8 mouse cellular contexts compared by ENCODE assay signal in genomic region chr7:44246984-44247470, GRCm38 (mm10). TPM values are rescaled to one million over a fixed set of nuclear protein-coding genes. Genes with fewer than 3 reads are reported as not detected.
DNase-seq lines count a peak whose midpoint lies in the region; ATAC-seq and TF ChIP-seq lines count a peak whose summit lies in the region.

No protein-coding gene starts in this region.

- H3K9ac ChIP-seq in heart, embryonic 12.5 days: peak overlapping the region; percentile 92
- peak overlapping the region; percentile 94 for H3K9ac ChIP-seq in midbrain, embryonic 14.5 days (replicated peaks; ENCODE audit: low read length)

- H3K4me2 ChIP-seq in heart, embryonic 12.5 days: peak overlapping the region; percentile 81
- H3K4me2 ChIP-seq in midbrain, embryonic 14.5 days (ENCODE audit: low read length): peak overlapping the region; percentile 79

- H3K4me3 ChIP-seq in heart, embryonic 10.5 days: peak overlapping the region; percentile 97
- H3K4me3 ChIP-seq in E14TG2a.4 (replicated peaks; ENCODE audit: low read length): peak overlapping the region; percentile 99
- peak overlapping the region; percentile 89 for H3K4me3 ChIP-seq in heart, embryonic 12.5 days
- peak overlapping the region; percentile 77 for H3K4me3 ChIP-seq in limb, embryonic 10.5 days
- H3K4me3 ChIP-seq in midbrain, embryonic 14.5 days (replicated peaks; ENCODE audit: low read depth, low read length): peak overlapping the region; percentile 91

- WGBS in heart, embryonic 10.5 days: 0% methylated on average over 23 of the region's 23 CpGs
- under 1% methylated on average over 22 of the region's 23 CpGs for WGBS in heart, embryonic 12.5 days
- 0% methylated on average over 23 of the region's 23 CpGs for WGBS in limb, embryonic 10.5 days
- under 1% methylated on average over 22 of the region's 23 CpGs for WGBS in midbrain, embryonic 14.5 days

- H3K4me1 ChIP-seq in heart, embryonic 10.5 days: peaks cover 11% of the 10 kb centered on the region
- H3K4me1 ChIP-seq in E14TG2a.4 (replicated peaks; ENCODE audit: low read depth, low read length): peaks cover 43% of the 10 kb centered on the region
- H3K4me1 ChIP-seq in heart, embryonic 12.5 days (replicated peaks): peaks cover 28% of the 10 kb centered on the region
- H3K4me1 ChIP-seq in limb, embryonic 10.5 days: peaks cover 20% of the 10 kb centered on the region
- H3K4me1 ChIP-seq in midbrain, embryonic 14.5 days (ENCODE audit: control insufficient read depth, insufficient read depth, low read length): peaks cover 13% of the 10 kb centered on the region

- no peaks in the 10 kb centered on the region for H3K27me3 ChIP-seq in heart, embryonic 10.5 days (ENCODE audit: insufficient read depth, poor library complexity, severe bottlenecking)
- H3K27me3 ChIP-seq in E14TG2a.4 (ENCODE audit: insufficient read depth, low read length): no peaks in the 10 kb centered on the region
- H3K27me3 ChIP-seq in heart, embryonic 12.5 days (replicated peaks): no peaks in the 10 kb centered on the region
- no peaks in the 10 kb centered on the region for H3K27me3 ChIP-seq in limb, embryonic 10.5 days (ENCODE audit: low read depth, poor library complexity, severe bottlenecking)
- H3K27me3 ChIP-seq in midbrain, embryonic 14.5 days (ENCODE audit: control insufficient read depth, insufficient read depth, low read length): no peaks in the 10 kb centered on the region

- DNase-seq in heart, embryonic 10.5 days (ENCODE audit: low spot score): peak; percentile 82
- no peak for DNase-seq in heart, postnatal 4 days
- DNase-seq in limb, embryonic 10.5 days (ENCODE audit: low spot score): peak; percentile 68
- peak; percentile 79 for DNase-seq in midbrain, embryonic 14.5 days
- peak; percentile 65 for DNase-seq in thymus, postnatal 0 days (ENCODE audit: low spot score)

- no peak for TF ChIP-seq CTCF in E14TG2a.4 (conservative IDR thresholded peaks at IDR 0.05; ENCODE audit: low read length)

- H3K9me3 ChIP-seq in heart, embryonic 10.5 days: no peaks in the 10 kb centered on the region
- H3K9me3 ChIP-seq in E14TG2a.4 (ENCODE audit: low read length): peaks cover 9% of the 10 kb centered on the region
- 0 out of 2 replicates have a peak, but pooled peaks cover 3% of the 10 kb centered on the region for H3K9me3 ChIP-seq in heart, embryonic 12.5 days (replicated peaks)
- no peaks in the 10 kb centered on the region for H3K9me3 ChIP-seq in limb, embryonic 10.5 days (replicated peaks)
- no peaks in the 10 kb centered on the region for H3K9me3 ChIP-seq in midbrain, embryonic 14.5 days (ENCODE audit: control insufficient read depth, low read length)

- H3K36me3 ChIP-seq in heart, embryonic 10.5 days: peaks cover 38% of the 10 kb centered on the region
- peaks cover 43% of the 10 kb centered on the region for H3K36me3 ChIP-seq in E14TG2a.4 (ENCODE audit: insufficient read depth, low read length)
- peaks cover 38% of the 10 kb centered on the region for H3K36me3 ChIP-seq in heart, embryonic 12.5 days
- H3K36me3 ChIP-seq in limb, embryonic 10.5 days: peaks cover 42% of the 10 kb centered on the region
- peaks cover 32% of the 10 kb centered on the region for H3K36me3 ChIP-seq in midbrain, embryonic 14.5 days (ENCODE audit: control insufficient read depth, insufficient read depth, low read length)

- H3K27ac ChIP-seq in heart, embryonic 10.5 days: peak overlapping the region; percentile 97
- peak overlapping the region; percentile 93 for H3K27ac ChIP-seq in heart, embryonic 12.5 days (ENCODE audit: poor library complexity, severe bottlenecking)
- peak overlapping the region; percentile 97 for H3K27ac ChIP-seq in limb, embryonic 10.5 days
- H3K27ac ChIP-seq in midbrain, embryonic 14.5 days (replicated peaks; ENCODE audit: low read depth, low read length): peak overlapping the region; percentile 95

- peak; percentile 28 for ATAC-seq in common myeloid progenitor, adult 5-6 weeks (replicated peaks; ENCODE audit: low read depth, poor library complexity, severe bottlenecking)
- ATAC-seq in heart, embryonic 12.5 days (ENCODE audit: insufficient number of reproducible peaks, low FRiP score): peak; percentile 15
- ATAC-seq in midbrain, embryonic 14.5 days (ENCODE audit: low FRiP score, low TSS enrichment): peak; percentile 41

RNA-seq across cellular contexts. Expression of gene 2410002F23Rik, which starts 0.5 kb away (rescaled TPM):
- 121 and 136 TPM in 2 replicates for polyA plus RNA-seq in heart, embryonic 10.5 days (2016; fragmentation: Nextera tagmentation; extraction: Ambion mirVana)
- total RNA-seq in heart, postnatal 4 days (2021): 10 to 100 TPM; 72.0 to 72.7 TPM
- total RNA-seq in common myeloid progenitor, adult 5-6 weeks (2017): 97.3 and 107 TPM in 2 replicates
- polyA plus RNA-seq in heart, embryonic 12.5 days (2016; fragmentation: Nextera tagmentation; extraction: Ambion mirVana): 99.8 and 109 TPM in 2 replicates
- polyA plus RNA-seq in limb, embryonic 10.5 days (2016; fragmentation: Nextera tagmentation; extraction: Ambion mirVana): 179 and 220 TPM in 2 replicates
- polyA plus RNA-seq in midbrain, embryonic 14.5 days (2014; fragmentation: Nextera tagmentation; extraction: Ambion mirVana): 199 and 211 TPM in 2 replicates
- 76.8 and 86.3 TPM in 2 replicates for polyA plus RNA-seq in thymus, postnatal 0 days (2015; fragmentation: Nextera tagmentation; extraction: Ambion mirVana)

RNA-seq across cellular contexts. Expression of gene 1700028J19Rik, which starts 0.5 kb away (rescaled TPM):
- polyA plus RNA-seq in heart, embryonic 10.5 days (2016; fragmentation: Nextera tagmentation; extraction: Ambion mirVana): 0.87 and 0.88 TPM in 2 replicates
- total RNA-seq in heart, postnatal 4 days (2021): under 1 TPM; 0.61 to 0.79 TPM
- total RNA-seq in common myeloid progenitor, adult 5-6 weeks (2017): 0.55 and 0.73 TPM in 2 replicates
- polyA plus RNA-seq in heart, embryonic 12.5 days (2016; fragmentation: Nextera tagmentation; extraction: Ambion mirVana): 1.2 and 1.6 TPM in 2 replicates
- 0.88 and 1.1 TPM in 2 replicates for polyA plus RNA-seq in limb, embryonic 10.5 days (2016; fragmentation: Nextera tagmentation; extraction: Ambion mirVana)
- 1.3 and 1.8 TPM in 2 replicates for polyA plus RNA-seq in midbrain, embryonic 14.5 days (2014; fragmentation: Nextera tagmentation; extraction: Ambion mirVana)
- 0.81 and 1.3 TPM in 2 replicates for polyA plus RNA-seq in thymus, postnatal 0 days (2015; fragmentation: Nextera tagmentation; extraction: Ambion mirVana)

RNA-seq across cellular contexts. Expression of gene Acp4, which starts 10.2 kb away (rescaled TPM):
- polyA plus RNA-seq in heart, embryonic 10.5 days (2016; fragmentation: Nextera tagmentation; extraction: Ambion mirVana): not detected in 2 replicates
- total RNA-seq in heart, postnatal 4 days (2021): not detected
- total RNA-seq in common myeloid progenitor, adult 5-6 weeks (2017): not detected in 2 replicates
- not detected in 2 replicates for polyA plus RNA-seq in heart, embryonic 12.5 days (2016; fragmentation: Nextera tagmentation; extraction: Ambion mirVana)
- 0.15 and 0.18 TPM in 2 replicates for polyA plus RNA-seq in limb, embryonic 10.5 days (2016; fragmentation: Nextera tagmentation; extraction: Ambion mirVana)
- not detected in 2 replicates for polyA plus RNA-seq in midbrain, embryonic 14.5 days (2014; fragmentation: Nextera tagmentation; extraction: Ambion mirVana)
- polyA plus RNA-seq in thymus, postnatal 0 days (2015; fragmentation: Nextera tagmentation; extraction: Ambion mirVana): 0.14 TPM in 2 replicates

RNA-seq across cellular contexts. Expression of gene Gm36864, which starts 11.1 kb away (rescaled TPM):
- not detected in 2 replicates for polyA plus RNA-seq in heart, embryonic 10.5 days (2016; fragmentation: Nextera tagmentation; extraction: Ambion mirVana)
- total RNA-seq in heart, postnatal 4 days (2021): not detected
- not detected in 2 replicates for total RNA-seq in common myeloid progenitor, adult 5-6 weeks (2017)
- not detected in 2 replicates for polyA plus RNA-seq in heart, embryonic 12.5 days (2016; fragmentation: Nextera tagmentation; extraction: Ambion mirVana)
- not detected in 2 replicates for polyA plus RNA-seq in limb, embryonic 10.5 days (2016; fragmentation: Nextera tagmentation; extraction: Ambion mirVana)
- polyA plus RNA-seq in midbrain, embryonic 14.5 days (2014; fragmentation: Nextera tagmentation; extraction: Ambion mirVana): not detected in 2 replicates
- polyA plus RNA-seq in thymus, postnatal 0 days (2015; fragmentation: Nextera tagmentation; extraction: Ambion mirVana): not detected in 2 replicates

RNA-seq across cellular contexts. Expression of gene Gm15517, which starts 14.2 kb away (rescaled TPM):
- not detected in 2 replicates for polyA plus RNA-seq in heart, embryonic 10.5 days (2016; fragmentation: Nextera tagmentation; extraction: Ambion mirVana)
- not detected for total RNA-seq in heart, postnatal 4 days (2021)
- not detected in 2 replicates for total RNA-seq in common myeloid progenitor, adult 5-6 weeks (2017)
- polyA plus RNA-seq in heart, embryonic 12.5 days (2016; fragmentation: Nextera tagmentation; extraction: Ambion mirVana): not detected in 2 replicates
- polyA plus RNA-seq in limb, embryonic 10.5 days (2016; fragmentation: Nextera tagmentation; extraction: Ambion mirVana): not detected in 2 replicates
- polyA plus RNA-seq in midbrain, embryonic 14.5 days (2014; fragmentation: Nextera tagmentation; extraction: Ambion mirVana): 1.8 TPM in 1 of 2 replicates, not detected in the other
- not detected in 2 replicates for polyA plus RNA-seq in thymus, postnatal 0 days (2015; fragmentation: Nextera tagmentation; extraction: Ambion mirVana)
